Mouse (Mus musculus) testis, adult 2 months (tissue): ENCODE measurements at regions not wholly inside any gene's neighbourhood (a gene's known extent, or its start where the extent isn't known, plus 50 kb on each side); places are given as distances from the start of the nearest gene placed in this dataset.

Experiments
- H3K27ac ChIP-seq: fragments of 200-500 bp; 2 replicates; pipeline ENCODE4 v1.5.1; 2012; ENCODE audit warnings: low read depth, low read length; ENCODE audit not compliant: control insufficient read depth, insufficient read depth
- H3K27me3 ChIP-seq: fragments of 200-500 bp; 2 replicates; pipeline ENCODE4 v1.6.1; 2012; ENCODE audit warnings: mild to moderate bottlenecking, low read length, moderate library complexity; ENCODE audit not compliant: control insufficient read depth, insufficient read depth
- H3K36me3 ChIP-seq: fragments of 200-500 bp; 2 replicates; pipeline ENCODE4 v1.6.1; 2012; ENCODE audit warnings: mild to moderate bottlenecking, low read length; ENCODE audit not compliant: control insufficient read depth, insufficient read depth
- H3K4me1 ChIP-seq: fragments of 200-500 bp; 2 replicates; pipeline ENCODE4 v1.6.1; 2012; ENCODE audit warnings: low read length; ENCODE audit not compliant: control insufficient read depth, insufficient read depth
- H3K4me3 ChIP-seq: fragments of 200-500 bp; 2 replicates; pipeline ENCODE4 v1.5.1; 2012; ENCODE audit warnings: low read depth, mild to moderate bottlenecking, low read length, moderate library complexity, mixed read lengths; ENCODE audit not compliant: control insufficient read depth
- CTCF ChIP-seq: fragments of 200-500 bp; IDR thresholded peaks from 2 replicates; pipeline ENCODE4 v1.5.1; 2012; ENCODE audit warnings: low read depth, mild to moderate bottlenecking, inconsistent platforms, low read length, moderate library complexity; ENCODE audit not compliant: control insufficient read depth, insufficient read depth, insufficient replicate concordance
- POLR2A ChIP-seq: fragments of 200-500 bp; IDR thresholded peaks from 2 replicates; pipeline ENCODE4 v1.6.1; 2012; ENCODE audit warnings: low read depth, mild to moderate bottlenecking, inconsistent platforms, low read length, moderate library complexity; ENCODE audit not compliant: control insufficient read depth

GRCm38 (mm10) chr6:100436507-100436906 is 149.2 kb upstream of the Rybp start:
- Histone ChIP-seq H3K4me1 (no peaks in the 10 kb centered on the region; the same call in 1 of the 2 replicates), H3K27me3 (no peaks in the 10 kb centered on the region), H3K27ac (no peak overlapping the region), H3K4me3 (no peak overlapping the region), H3K36me3 (no peaks in the 10 kb centered on the region)
- TF ChIP-seq CTCF (no peak), POLR2A (no peak)

DNA sequence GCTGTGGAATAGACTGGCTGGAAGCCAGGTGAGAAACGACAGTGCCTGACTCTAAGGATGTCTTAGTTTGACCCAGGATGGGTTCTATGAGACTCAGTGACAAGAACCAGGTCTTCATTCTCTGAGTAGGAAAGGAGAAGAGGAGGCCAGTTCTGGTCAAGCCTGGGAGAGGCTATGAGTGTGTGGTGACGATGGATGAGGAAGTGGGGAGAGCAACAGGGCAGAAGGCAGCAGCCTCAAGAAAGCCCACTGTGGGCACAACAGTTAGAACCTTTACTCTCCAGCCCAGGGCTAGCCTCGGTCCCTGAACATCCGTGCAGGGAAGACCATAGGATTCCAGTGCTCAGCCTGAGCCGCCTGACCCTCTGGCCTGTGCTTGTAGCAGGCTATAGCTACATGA is 147.9 kb upstream of the Rybp start:
- TF ChIP-seq CTCF (no peak), POLR2A (no peak)
- no peak overlapping the region for H3K27ac ChIP-seq
- no peak overlapping the region for H3K4me3 ChIP-seq
- H3K27me3 ChIP-seq, result no peaks in the 10 kb centered on the region
- H3K36me3 ChIP-seq, result no peaks in the 10 kb centered on the region
- H3K4me1 ChIP-seq, result no peaks in the 10 kb centered on the region; the same call in 1 of the 2 replicates

GRCm38 (mm10) chr6:100433534-100433867 is 146.2 kb upstream of the Rybp start:
- Histone ChIP-seq H3K27ac (no peak overlapping the region), H3K27me3 (no peaks in the 10 kb centered on the region), H3K36me3 (no peaks in the 10 kb centered on the region), H3K4me3 (no peak overlapping the region), H3K4me1 (no peaks in the 10 kb centered on the region; the same call in 1 of the 2 replicates)
- TF ChIP-seq POLR2A (no peak), CTCF (no peak)

DNA sequence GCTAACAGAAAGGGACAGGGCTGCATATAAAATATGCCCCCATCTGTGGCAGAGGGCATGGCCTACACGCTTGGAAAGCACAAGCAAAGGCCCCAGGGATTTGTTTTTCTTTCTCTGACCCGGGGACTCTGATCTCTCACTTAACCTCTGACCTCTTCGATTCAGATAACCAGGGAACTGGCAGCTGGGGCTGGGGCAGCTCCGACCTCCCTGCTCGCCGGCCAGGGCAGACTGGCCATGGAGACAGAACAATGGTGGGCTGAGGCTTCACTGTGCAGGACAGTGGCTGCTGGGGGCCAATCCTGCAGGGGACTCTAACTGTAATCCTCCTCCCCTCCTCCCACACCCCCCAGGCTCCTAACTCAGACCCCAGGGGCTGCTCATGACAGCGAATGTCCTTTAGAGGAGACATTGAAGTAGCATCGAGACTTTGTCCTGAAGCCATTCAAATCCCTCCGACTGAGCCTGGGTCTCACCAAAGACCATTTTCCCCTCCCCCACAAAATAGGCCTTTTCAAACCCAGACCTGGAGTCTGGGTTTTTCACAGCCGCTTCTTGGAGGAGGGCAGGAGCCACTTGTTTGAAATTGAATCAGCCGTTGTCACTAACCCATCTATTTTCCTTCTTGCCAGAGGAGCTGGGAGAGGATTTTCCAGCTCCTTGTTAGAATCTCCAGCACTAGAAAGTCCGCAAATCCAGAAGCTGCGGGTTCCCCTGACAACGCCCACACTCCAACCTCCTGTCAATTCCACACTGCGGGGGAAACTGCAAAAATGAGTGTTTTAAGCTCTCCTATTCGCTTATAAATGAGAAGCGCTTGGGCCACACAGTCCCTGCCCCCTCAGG is 145.6 kb upstream of the Rybp start:
- Histone ChIP-seq H3K27me3 (no peaks in the 10 kb centered on the region), H3K27ac (no peak overlapping the region), H3K4me3 (no peak overlapping the region)

GRCm38 (mm10) chr6:100430286-100430685 is 143.0 kb upstream of the Rybp start:
- H3K4me3 ChIP-seq, result no peak overlapping the region
- H3K36me3 ChIP-seq, result no peaks in the 10 kb centered on the region
- H3K4me1 ChIP-seq, result no peaks in the 10 kb centered on the region; the same call in 1 of the 2 replicates
- H3K27me3 ChIP-seq, result no peaks in the 10 kb centered on the region
- no peak for TF ChIP-seq POLR2A
- no peak for TF ChIP-seq CTCF
- no peak overlapping the region for H3K27ac ChIP-seq

More for the DNA sequence above, 145.6 kb upstream of the Rybp start:
- TF ChIP-seq CTCF, result no peak
- no peak for TF ChIP-seq POLR2A
- no peaks in the 10 kb centered on the region for H3K36me3 ChIP-seq
- H3K4me1 ChIP-seq, result no peaks in the 10 kb centered on the region; the same call in 1 of the 2 replicates

- no peak for TF ChIP-seq POLR2A
- TF ChIP-seq CTCF, result no peak
Observed at GRCm38 (mm10) chr6:100429511-100429910, 142.2 kb upstream of the Rybp start.

DNA sequence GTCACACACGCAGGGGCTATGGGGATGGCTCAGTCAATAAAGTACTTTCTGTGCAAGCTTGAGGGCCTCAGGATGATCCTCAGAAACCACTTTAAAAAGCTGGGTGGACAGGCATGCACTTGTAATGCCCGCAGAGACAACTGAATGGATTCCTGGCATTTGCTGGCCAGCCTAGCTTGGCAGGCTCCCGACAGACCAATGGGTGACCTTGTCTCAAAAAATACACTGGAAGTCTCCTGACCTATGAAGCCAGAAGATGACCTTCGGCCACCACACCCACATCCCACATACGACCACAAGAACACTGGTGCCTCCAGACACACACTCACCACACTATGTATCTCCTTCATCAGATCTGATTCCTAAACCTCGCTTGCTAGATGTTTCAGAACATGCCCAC is 141.5 kb upstream of the Rybp start:
- Histone ChIP-seq H3K4me1 (no peaks in the 10 kb centered on the region; the same call in 1 of the 2 replicates), H3K36me3 (no peaks in the 10 kb centered on the region), H3K27me3 (no peaks in the 10 kb centered on the region), H3K27ac (no peak overlapping the region), H3K4me3 (no peak overlapping the region)
- TF ChIP-seq CTCF (no peak), POLR2A (no peak)

More at GRCm38 (mm10) chr6:100429511-100429910, 142.2 kb upstream of the Rybp start:
- H3K4me3 ChIP-seq, result no peak overlapping the region
- H3K36me3 ChIP-seq, result no peaks in the 10 kb centered on the region
- no peaks in the 10 kb centered on the region for H3K27me3 ChIP-seq
- no peak overlapping the region for H3K27ac ChIP-seq
- no peaks in the 10 kb centered on the region; the same call in 1 of the 2 replicates for H3K4me1 ChIP-seq
